Mouse (Mus musculus) lung, embryonic 14.5 days (tissue): ENCODE results near the gene Igsf9. TPM values are rescaled to one million over a fixed set of nuclear protein-coding genes. Genes with fewer than 3 reads are reported as not detected.

Source experiments
- ATAC-seq: fragments of 200-750 bp; cut with Nextera tagmentation; 2 replicates; pipeline ENCODE4 v1.8.0; 2017; ENCODE audit warnings: mild to moderate bottlenecking, moderate TSS enrichment, moderate library complexity; ENCODE audit not compliant: insufficient read depth
- DNase-seq: peaks from one replicate; pipeline ENCODE4 v3.0.0-alpha.2; 2015
- H3K27ac ChIP-seq: fragments of 300-500 bp; sonication (generic); 2 replicates; pipeline ENCODE4 v1.5.1; 2014; ENCODE audit warnings: low read depth, mild to moderate bottlenecking, moderate library complexity
- H3K27me3 ChIP-seq: fragments of 300-500 bp; sonication (generic); 2 replicates; pipeline ENCODE4 v1.6.1; 2014; ENCODE audit warnings: low read length, control low read depth; ENCODE audit not compliant: insufficient read depth
- H3K36me3 ChIP-seq: fragments of 300-500 bp; sonication (generic); 2 replicates; pipeline ENCODE4 v1.6.1; 2014; ENCODE audit warnings: control low read depth; ENCODE audit not compliant: insufficient read depth
- H3K4me1 ChIP-seq: fragments of 300-500 bp; sonication (generic); 2 replicates; pipeline ENCODE4 v1.6.1; 2014; ENCODE audit warnings: antibody characterized with exemption, control low read depth; ENCODE audit not compliant: insufficient read depth
- H3K4me2 ChIP-seq: fragments of 300-500 bp; sonication (generic); 2 replicates; pipeline ENCODE4 v1.6.1; 2014; ENCODE audit warnings: mild to moderate bottlenecking
- H3K4me3 ChIP-seq: fragments of 300-500 bp; sonication (generic); 2 replicates; pipeline ENCODE4 v1.5.1; 2014; ENCODE audit warnings: low read depth, low read length
- H3K9ac ChIP-seq: fragments of 300-500 bp; sonication (generic); 2 replicates; pipeline ENCODE4 v1.6.1; 2014
- H3K9me3 ChIP-seq: fragments of 300-500 bp; sonication (generic); 2 replicates; pipeline ENCODE4 v1.6.1; 2016; ENCODE audit warnings: low read depth, low read length, control low read depth
- CTCF ChIP-seq: IDR thresholded peaks from 2 replicates; pipeline ENCODE4 v1.5.1; 2016; ENCODE audit warnings: antibody characterized with exemption, low read depth
- WGBS: fragments of 180-500 bp; shearing (Covaris S2); extraction: QIAGEN DNeasy Blood & Tissue Kit; methylation state at CpG from one replicate; pipeline ENCODE4 v1.1.7; 2014; 5-methylcytosine and 5-hydroxymethylcytosine counted together
- polyA plus RNA-seq: library from polyadenylated mRNA; unstranded; fragments of >200 nt; fragmentation: Nextera tagmentation; extraction: Ambion mirVana; gene quantifications from 2 replicates; pipeline ENCODE4 v1.2.1, GENCODE M21; 2014

The Igsf9 gene
- polyA plus RNA-seq, 1 experiment from 2014 or later: 26.0 TPM

- Histone ChIP-seq H3K36me3 (no peaks in the 10 kb centered on the region), H3K9me3 (no peaks in the 10 kb centered on the region), H3K27ac (no peak overlapping the region), H3K4me1 (no peaks in the 10 kb centered on the region), H3K9ac (no peak overlapping the region), H3K4me3 (no peak overlapping the region), H3K27me3 (no peaks in the 10 kb centered on the region), H3K4me2 (no peak overlapping the region)
- TF ChIP-seq CTCF: no peak
- no peak for DNase-seq
- 64% methylated on average over 7 of the region's 7 CpGs for WGBS
- ATAC-seq: no peak
These were observed 25.4 kb upstream of the Igsf9 start for GRCm38 (mm10) chr1:172456001-172456677.

GRCm38 (mm10) chr1:172457196-172457595, 24.4 kb upstream of the Igsf9 start:
- TF ChIP-seq CTCF: no peak
- DNase-seq (no peak), ATAC-seq (no peak)
- H3K4me1 ChIP-seq: no peaks in the 10 kb centered on the region
- H3K27me3 ChIP-seq: no peaks in the 10 kb centered on the region
- H3K4me2 ChIP-seq: no peak overlapping the region
- no peaks in the 10 kb centered on the region for H3K9me3 ChIP-seq
- H3K27ac ChIP-seq: no peak overlapping the region
- no peak overlapping the region for H3K9ac ChIP-seq
- H3K36me3 ChIP-seq: no peaks in the 10 kb centered on the region
- WGBS: 75% methylated on average over 3 of the region's 3 CpGs
- H3K4me3 ChIP-seq: no peak overlapping the region

- H3K4me2 ChIP-seq: no peak overlapping the region
These were observed 23.5 kb upstream of the Igsf9 start for GRCm38 (mm10) chr1:172458041-172458440.

GRCm38 (mm10) chr1:172461602-172462001, 20.0 kb upstream of the Igsf9 start:
- Histone ChIP-seq H3K27ac (no peak overlapping the region), H3K27me3 (no peaks in the 10 kb centered on the region), H3K9ac (no peak overlapping the region), H3K4me3 (no peak overlapping the region), H3K36me3 (no peaks in the 10 kb centered on the region), H3K4me2 (no peak overlapping the region), H3K4me1 (no peaks in the 10 kb centered on the region), H3K9me3 (no peaks in the 10 kb centered on the region)
- ATAC-seq: no peak
- DNase-seq: no peak
- no peak for TF ChIP-seq CTCF
- WGBS: 56% methylated on average over 2 of the region's 2 CpGs

More at GRCm38 (mm10) chr1:172458041-172458440, 23.5 kb upstream of the Igsf9 start:
- ATAC-seq (no peak), DNase-seq (no peak)
- H3K27me3 ChIP-seq: no peaks in the 10 kb centered on the region
- TF ChIP-seq CTCF: no peak
- no peaks in the 10 kb centered on the region for H3K4me1 ChIP-seq
- H3K9me3 ChIP-seq: no peaks in the 10 kb centered on the region
- H3K4me3 ChIP-seq: no peak overlapping the region
- H3K9ac ChIP-seq: no peak overlapping the region
- no peak overlapping the region for H3K27ac ChIP-seq
- no peaks in the 10 kb centered on the region for H3K36me3 ChIP-seq
- 74% methylated on average over 3 of the region's 3 CpGs for WGBS

- Histone ChIP-seq H3K27me3 (no peaks in the 10 kb centered on the region), H3K4me1 (no peaks in the 10 kb centered on the region), H3K4me2 (no peak overlapping the region), H3K36me3 (no peaks in the 10 kb centered on the region), H3K9me3 (no peaks in the 10 kb centered on the region), H3K9ac (no peak overlapping the region), H3K4me3 (no peak overlapping the region), H3K27ac (no peak overlapping the region)
- TF ChIP-seq CTCF: no peak
- DNase-seq (no peak), ATAC-seq (peak; percentile 63)
- WGBS: 63% methylated on average over 3 of the region's 3 CpGs
These were observed 19.1 kb upstream of the Igsf9 start for GRCm38 (mm10) chr1:172462534-172462933.

GRCm38 (mm10) chr1:172463387-172464333, 17.9 kb upstream of the Igsf9 start:
- Histone ChIP-seq H3K27ac (no peak overlapping the region), H3K27me3 (no peaks in the 10 kb centered on the region), H3K4me1 (no peaks in the 10 kb centered on the region), H3K4me3 (no peak overlapping the region), H3K4me2 (no peak overlapping the region), H3K9me3 (no peaks in the 10 kb centered on the region), H3K9ac (no peak overlapping the region), H3K36me3 (no peaks in the 10 kb centered on the region)
- DNase-seq (no peak), ATAC-seq (no peak)
- TF ChIP-seq CTCF: no peak
- WGBS: 64% methylated on average over 16 of the region's 16 CpGs

GRCm38 (mm10) chr1:172468301-172468877, 13.2 kb upstream of the Igsf9 start:
- no peaks in the 10 kb centered on the region for H3K36me3 ChIP-seq
- no peaks in the 10 kb centered on the region for H3K9me3 ChIP-seq
- H3K4me2 ChIP-seq: no peak overlapping the region
- no peak for TF ChIP-seq CTCF
- no peak overlapping the region for H3K27ac ChIP-seq
- no peak overlapping the region for H3K9ac ChIP-seq
- no peak for ATAC-seq
- no peak overlapping the region for H3K4me3 ChIP-seq
- WGBS: 84% methylated on average over 11 of the region's 11 CpGs
- DNase-seq: no peak
- H3K4me1 ChIP-seq: no peaks in the 10 kb centered on the region; the same call in 1 of the 2 replicates
- H3K27me3 ChIP-seq: no peaks in the 10 kb centered on the region
